Mouse (Mus musculus) bone marrow macrophage, adult 2 months (primary cell): Measurements from ENCODE around the gene Klhl23.

ENCODE experiments used
- CTCF ChIP-seq: IDR thresholded peaks from 2 replicates; pipeline ENCODE4 v1.5.1; 2012; ENCODE audit warnings: low read depth, mild to moderate bottlenecking, low read length, moderate library complexity
- POLR2A ChIP-seq: IDR thresholded peaks from 2 replicates; pipeline ENCODE4 v1.6.1; 2012; ENCODE audit warnings: mild to moderate bottlenecking, low read depth, low read length, borderline replicate concordance

GRCm38 (mm10) chr2:69802911-69803312 lies 18.8 kb upstream of the Klhl23 start:
- TF ChIP-seq CTCF (peak; percentile 84), POLR2A (no peak)
